Mouse (Mus musculus) embryonic stem cell, embryonic (primary cell): ENCODE results near the gene Use1.
"Not testable (repeated sequence)": the region's sequence is repeated elsewhere in the genome, so short reads cannot be mapped to it uniquely, and the experiment has no call there.

Experiments used
- CTCF ChIA-PET, 4 experiments: fragments of 300-600 bp in 2 of 4; fragments of 350-600 bp in 2 of 4; sonication (Branson Sonifier 250); formaldehyde crosslinking; loops; one replicate each; lab custom pipeline; 2022; ENCODE audit warnings: inconsistent platforms in 2 of 4; lab: Charles Lee
- POLR2A ChIA-PET, 4 experiments: fragments of 300-600 bp in 2 of 4; fragments of 350-600 bp in 2 of 4; sonication (Branson Sonifier 250); formaldehyde crosslinking; loops; one replicate each; lab custom pipeline; 2022; ENCODE audit warnings: antibody characterized with exemption in 4 of 4, inconsistent platforms in 1 of 4; lab: Charles Lee

Gene Use1

GRCm38 (mm10) chr8:71366771-71367528 lies at the start of gene Use1:
Use1 (plus strand) TSS chr8:71366848.
- CTCF ChIA-PET: interaction anchor here in 3 of 4 experiments (1.1 to 2.4 kb wide), 6 partner anchors 9 to 152 kb away, joined by 3 to 8 read pairs (median 4); partner anchors contain the start of gene Myo9b (in 1 of the 3)

GRCm38 (mm10) chr8:71318610-71319009 lies 48.0 kb upstream of the Use1 start:
- CTCF ChIA-PET: not testable (repeated sequence)
- POLR2A ChIA-PET: interaction anchor here in 1 of 4 experiments (0.9 kb wide), 1 partner anchor 436 kb away, joined by 4 read pairs; no protein-coding TSS in a partner anchor

More at GRCm38 (mm10) chr8:71366771-71367528, at the start of gene Use1:
- POLR2A ChIA-PET: interaction anchor here in 3 of 4 experiments (0.6 to 4.4 kb wide), 54 partner anchors 8 to 717 kb away, joined by 3 to 25 read pairs (median 4); partner anchors contain the start of genes Ankle1 (in 2 of the 3), Jund (in 2 of the 3), Map1s (in 2 of the 3) and Abhd8 (in 1 of the 3)

- CTCF ChIA-PET: not testable (repeated sequence)
- POLR2A ChIA-PET: interaction anchor here in 2 of 4 experiments (0.7 to 2.7 kb wide), 3 partner anchors 14 to 84 kb away, joined by 3 to 10 read pairs (median 4); partner anchors contain the start of genes Haus8 (in 1 of the 2) and Myo9b (in 1 of the 2)
Observed at GRCm38 (mm10) chr8:71319760-71320159, 46.9 kb upstream of the Use1 start.

- POLR2A ChIA-PET: interaction anchor here in 2 of 4 experiments (0.6 to 2.4 kb wide), 2 partner anchors 51 to 605 kb away, joined by 3 to 11 read pairs; partner anchors contain the start of genes Gm3336 (in 1 of the 2) and Myo9b (in 1 of the 2)
- CTCF ChIA-PET: no interaction called here
Observed at GRCm38 (mm10) chr8:71322939-71323338, 43.7 kb upstream of the Use1 start.

GRCm38 (mm10) chr8:71324848-71325247 lies 41.8 kb upstream of the Use1 start:
- POLR2A ChIA-PET: interaction anchor here in 2 of 4 experiments (0.7 to 2.4 kb wide), 6 partner anchors 15 to 470 kb away, joined by 3 to 11 read pairs (median 3); partner anchors contain the start of genes Myo9b (in 1 of the 2) and Use1 (in 1 of the 2)
- CTCF ChIA-PET: interaction anchor here in 2 of 4 experiments (0.7 to 1.3 kb wide), 7 partner anchors 17 to 480 kb away, joined by 3 to 5 read pairs (median 4); partner anchors contain the start of genes Abhd8 (in 1 of the 2), Mrpl34 (in 1 of the 2) and Myo9b (in 1 of the 2)

- CTCF ChIA-PET: interaction anchor here in 1 of 4 experiments (0.6 to 0.7 kb wide), 2 partner anchors 44 to 48 kb away, joined by 3 to 4 read pairs; no protein-coding TSS in a partner anchor
- POLR2A ChIA-PET: not testable (repeated sequence)
Observed at GRCm38 (mm10) chr8:71337834-71338233, 28.8 kb upstream of the Use1 start.

GRCm38 (mm10) chr8:71340625-71341024 lies 26.0 kb upstream of the Use1 start:
- ChIA-PET CTCF (interaction anchor here (0.5 to 1.3 kb wide), 10 partner anchors 12 to 818 kb away, joined by 3 to 6 read pairs (median 3); partner anchors contain the start of genes Use1 (in 2 of the 4), Ankle1 (in 1 of the 4), Arrdc2 (in 1 of the 4) and Haus8 (in 1 of the 4)), POLR2A (interaction anchor here in 2 of 4 experiments (0.5 to 1.1 kb wide), 4 partner anchors 14 to 219 kb away, joined by 3 to 4 read pairs (median 3); partner anchors contain the start of genes Haus8 (in 1 of the 2) and Myo9b (in 1 of the 2))

- POLR2A ChIA-PET: interaction anchor here in 2 of 4 experiments (1.2 to 1.6 kb wide), 2 partner anchors 11 to 20 kb away, joined by 3 to 5 read pairs; partner anchors contain the start of gene Use1 (in 1 of the 2)
- CTCF ChIA-PET: no interaction called here
Observed at GRCm38 (mm10) chr8:71346581-71346980, 20.1 kb upstream of the Use1 start.

- ChIA-PET POLR2A (no interaction called here), CTCF (no interaction called here)
Observed at GRCm38 (mm10) chr8:71351117-71351516, 15.5 kb upstream of the Use1 start.

GRCm38 (mm10) chr8:71351520-71351919 lies 15.1 kb upstream of the Use1 start:
- POLR2A ChIA-PET: interaction anchor here in 2 of 4 experiments (1.0 to 1.2 kb wide), 2 partner anchors 10 to 455 kb away, joined by 3 read pairs; partner anchors contain the start of gene Rpl18a (in 1 of the 2)
- CTCF ChIA-PET: no interaction called here

GRCm38 (mm10) chr8:71358026-71358425 lies 8.6 kb upstream of the Use1 start:
- POLR2A ChIA-PET: interaction anchor here in 3 of 4 experiments (0.6 to 2.3 kb wide), 16 partner anchors 8 to 461 kb away, joined by 3 to 14 read pairs (median 4); partner anchors contain the start of genes Myo9b (in 2 of the 3), Rpl18a (in 2 of the 3), Use1 (in 2 of the 3) and Ankle1 (in 1 of the 3)
- CTCF ChIA-PET: interaction anchor here in 3 of 4 experiments (0.6 to 1.1 kb wide), 4 partner anchors 32 to 82 kb away, joined by 3 to 4 read pairs (median 3); partner anchors contain the start of gene Ankle1 (in 1 of the 3)

GRCm38 (mm10) chr8:71367529-71368176 lies 1.0 kb downstream of the Use1 start:
- ChIA-PET POLR2A (interaction anchor here in 3 of 4 experiments (0.6 to 4.4 kb wide), 42 partner anchors 8 to 717 kb away, joined by 3 to 25 read pairs (median 4); partner anchors contain the start of genes Ankle1 (in 2 of the 3), Arrdc2 (in 2 of the 3), Babam1 (in 2 of the 3) and Map1s (in 2 of the 3)), CTCF (interaction anchor here in 1 of 4 experiments (1.3 to 2.4 kb wide), 4 partner anchors 9 to 151 kb away, joined by 3 to 8 read pairs (median 4); partner anchors contain the start of gene Myo9b)

- POLR2A ChIA-PET: interaction anchor here in 2 of 4 experiments (0.6 to 4.4 kb wide), 14 partner anchors 8 to 529 kb away, joined by 3 to 25 read pairs (median 9); partner anchors contain the start of genes Arrdc2 (in 2 of the 2), Ankle1 (in 1 of the 2), Babam1 (in 1 of the 2) and Haus8 (in 1 of the 2)
- CTCF ChIA-PET: interaction anchor here in 1 of 4 experiments (1.5 to 2.4 kb wide), 3 partner anchors 8 to 151 kb away, joined by 3 to 8 read pairs (median 5); partner anchors contain the start of gene Myo9b
Observed at GRCm38 (mm10) chr8:71368366-71368765, 1.7 kb downstream of the Use1 start.

- ChIA-PET POLR2A (interaction anchor here in 2 of 4 experiments (1.8 to 4.4 kb wide), 5 partner anchors 15 to 475 kb away, joined by 4 to 25 read pairs (median 16); partner anchors contain the start of genes Ankle1 (in 1 of the 2), Haus8 (in 1 of the 2) and Myo9b (in 1 of the 2)), CTCF (no interaction called here)
Observed at GRCm38 (mm10) chr8:71369040-71369718, 2.5 kb downstream of the Use1 start.

- ChIA-PET CTCF (interaction anchor here in 3 of 4 experiments (0.5 to 3.2 kb wide), 11 partner anchors 10 to 648 kb away, joined by 3 to 19 read pairs (median 4); partner anchors contain the start of genes Nr2f6 (in 1 of the 3) and Rpl18a (in 1 of the 3)), POLR2A (interaction anchor here in 2 of 4 experiments (0.7 to 6.4 kb wide), 14 partner anchors 10 to 531 kb away, joined by 3 to 41 read pairs (median 6); partner anchors contain the start of genes Ankle1 (in 2 of the 2), Nr2f6 (in 2 of the 2) and Arrdc2 (in 1 of the 2))
Observed at GRCm38 (mm10) chr8:71370711-71371235, 4.1 kb downstream of the Use1 start.
